Mouse (Mus musculus): ENCODE measurements around the gene Cryga. TPM values are rescaled to one million over a fixed set of nuclear protein-coding genes. Genes with fewer than 3 reads are reported as not detected.

The Cryga gene
- polyA plus RNA-seq (2014; fragmentation: Nextera tagmentation; extraction: Ambion mirVana) = not detected in 2 replicates

GRCm38 (mm10) chr1:65103273-65103672 lies at the start of gene Cryga:
Gene Cryga (minus strand): TSS chr1:65103373.
- Histone ChIP-seq H3K4me2 (ENCODE audit: low read depth, low read length) (no peak within 1 kb of the TSS), H3K9ac (replicated peaks; ENCODE audit: low read depth, low read length) (no peak within 1 kb of the TSS), H3K9me3 (ENCODE audit: control insufficient read depth, low read length) (no peaks in the 10 kb centered on the region), H3K4me3 (ENCODE audit: low read depth, low read length) (no peak within 1 kb of the TSS), H3K27me3 (ENCODE audit: control insufficient read depth, insufficient read depth, low read length) (no peaks in the 10 kb centered on the region), H3K27ac (ENCODE audit: low read depth, low read length) (no peak within 1 kb of the TSS), H3K36me3 (ENCODE audit: control insufficient read depth, insufficient read depth, low read length) (no peaks in the 10 kb centered on the region), H3K4me1 (ENCODE audit: control insufficient read depth, insufficient read depth, low read length) (no peaks in the 10 kb centered on the region)
- ATAC-seq (ENCODE audit: low read depth) = no peak
- WGBS = 86% methylated on average over 11 of the region's 11 CpGs

DNA sequence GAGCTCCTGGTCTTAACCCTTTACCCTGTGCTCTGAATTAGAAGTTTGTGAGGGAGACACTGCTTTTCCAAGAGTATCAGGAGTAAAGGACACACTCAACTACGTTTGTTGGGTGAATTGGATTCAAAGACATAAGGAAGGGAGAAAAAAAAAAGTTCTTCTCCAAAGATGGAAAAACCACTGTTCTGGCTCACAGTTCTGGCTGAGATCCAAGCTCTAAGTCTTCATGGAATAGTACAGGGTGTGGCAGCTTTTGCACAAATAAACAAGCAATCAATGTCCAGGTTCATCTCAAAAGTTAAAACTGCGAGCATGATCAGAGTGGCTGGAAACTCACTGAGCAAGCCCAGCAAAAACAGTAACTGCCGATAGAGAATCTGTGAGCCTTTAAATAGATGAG lies 44.8 kb upstream of the Cryga start:
- WGBS = 80% methylated on average over 3 of the region's 3 CpGs
- no peak overlapping the region for H3K9ac ChIP-seq (replicated peaks; ENCODE audit: low read depth, low read length)
- no peaks in the 10 kb centered on the region for H3K4me1 ChIP-seq (ENCODE audit: control insufficient read depth, insufficient read depth, low read length)

DNA sequence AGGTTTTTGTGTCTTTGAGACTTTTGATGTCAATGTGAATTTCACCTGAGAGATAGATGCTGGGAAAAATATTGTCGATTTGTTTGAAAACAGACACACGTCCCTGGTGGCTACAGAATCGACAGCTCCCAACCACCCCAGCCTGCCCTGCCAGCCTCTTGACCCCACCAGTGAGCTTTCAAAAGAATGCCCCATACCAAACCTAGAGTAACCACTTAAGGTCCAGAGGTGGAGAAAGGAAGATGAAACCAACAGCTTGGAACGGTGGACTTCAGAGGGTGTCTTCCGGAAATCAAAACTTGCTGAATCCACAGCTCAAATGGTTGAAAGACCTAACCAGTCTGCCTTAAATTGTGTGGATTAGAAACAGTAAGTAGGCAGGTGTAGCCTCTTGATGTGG lies 44.2 kb upstream of the Cryga start:
- no peaks in the 10 kb centered on the region for H3K4me1 ChIP-seq (ENCODE audit: control insufficient read depth, insufficient read depth, low read length)
- no peaks in the 10 kb centered on the region for H3K9me3 ChIP-seq (ENCODE audit: control insufficient read depth, low read length)
- H3K4me2 ChIP-seq (ENCODE audit: low read depth, low read length) = no peak overlapping the region
- H3K4me3 ChIP-seq (ENCODE audit: low read depth, low read length) = no peak overlapping the region
- no peaks in the 10 kb centered on the region for H3K27me3 ChIP-seq (ENCODE audit: control insufficient read depth, insufficient read depth, low read length)
- no peak for ATAC-seq (ENCODE audit: low read depth)
- WGBS = 95% methylated on average over 5 of the region's 5 CpGs
- no peak overlapping the region for H3K9ac ChIP-seq (replicated peaks; ENCODE audit: low read depth, low read length)
- no peak overlapping the region for H3K27ac ChIP-seq (ENCODE audit: low read depth, low read length)
- H3K36me3 ChIP-seq (ENCODE audit: control insufficient read depth, insufficient read depth, low read length) = no peaks in the 10 kb centered on the region

More for the DNA sequence above, 44.8 kb upstream of the Cryga start:
- no peak overlapping the region for H3K27ac ChIP-seq (ENCODE audit: low read depth, low read length)
- no peaks in the 10 kb centered on the region for H3K36me3 ChIP-seq (ENCODE audit: control insufficient read depth, insufficient read depth, low read length)
- no peak for ATAC-seq (ENCODE audit: low read depth)
- no peak overlapping the region for H3K4me3 ChIP-seq (ENCODE audit: low read depth, low read length)
- no peak overlapping the region for H3K4me2 ChIP-seq (ENCODE audit: low read depth, low read length)
- no peaks in the 10 kb centered on the region for H3K9me3 ChIP-seq (ENCODE audit: control insufficient read depth, low read length)
- H3K27me3 ChIP-seq (ENCODE audit: control insufficient read depth, insufficient read depth, low read length) = no peaks in the 10 kb centered on the region

- no peak overlapping the region for H3K27ac ChIP-seq (ENCODE audit: low read depth, low read length)
- no peak overlapping the region for H3K4me2 ChIP-seq (ENCODE audit: low read depth, low read length)
Observed at GRCm38 (mm10) chr1:65146601-65147000, 43.4 kb upstream of the Cryga start.

GRCm38 (mm10) chr1:65144783-65145182 lies 41.6 kb upstream of the Cryga start:
- no peak for ATAC-seq (ENCODE audit: low read depth)
- no peaks in the 10 kb centered on the region for H3K27me3 ChIP-seq (ENCODE audit: control insufficient read depth, insufficient read depth, low read length)
- 97% methylated on average over 2 of the region's 2 CpGs for WGBS
- H3K36me3 ChIP-seq (ENCODE audit: control insufficient read depth, insufficient read depth, low read length) = no peaks in the 10 kb centered on the region
- H3K9ac ChIP-seq (replicated peaks; ENCODE audit: low read depth, low read length) = no peak overlapping the region
- no peak overlapping the region for H3K4me2 ChIP-seq (ENCODE audit: low read depth, low read length)
- H3K27ac ChIP-seq (ENCODE audit: low read depth, low read length) = no peak overlapping the region
- H3K9me3 ChIP-seq (ENCODE audit: control insufficient read depth, low read length) = no peaks in the 10 kb centered on the region
- no peak overlapping the region for H3K4me3 ChIP-seq (ENCODE audit: low read depth, low read length)
- H3K4me1 ChIP-seq (ENCODE audit: control insufficient read depth, insufficient read depth, low read length) = no peaks in the 10 kb centered on the region

More at GRCm38 (mm10) chr1:65146601-65147000, 43.4 kb upstream of the Cryga start:
- Histone ChIP-seq H3K9ac (replicated peaks; ENCODE audit: low read depth, low read length) (no peak overlapping the region), H3K36me3 (ENCODE audit: control insufficient read depth, insufficient read depth, low read length) (no peaks in the 10 kb centered on the region), H3K9me3 (ENCODE audit: control insufficient read depth, low read length) (no peaks in the 10 kb centered on the region), H3K4me1 (ENCODE audit: control insufficient read depth, insufficient read depth, low read length) (no peaks in the 10 kb centered on the region), H3K27me3 (ENCODE audit: control insufficient read depth, insufficient read depth, low read length) (no peaks in the 10 kb centered on the region), H3K4me3 (ENCODE audit: low read depth, low read length) (no peak overlapping the region)
- ATAC-seq (ENCODE audit: low read depth) = no peak
- WGBS = 66% methylated on average over 2 of the region's 2 CpGs

- H3K36me3 ChIP-seq (ENCODE audit: control insufficient read depth, insufficient read depth, low read length) = no peaks in the 10 kb centered on the region
- no peak overlapping the region for H3K27ac ChIP-seq (ENCODE audit: low read depth, low read length)
- no peaks in the 10 kb centered on the region for H3K4me1 ChIP-seq (ENCODE audit: control insufficient read depth, insufficient read depth, low read length)
- H3K9me3 ChIP-seq (ENCODE audit: control insufficient read depth, low read length) = no peaks in the 10 kb centered on the region
- ATAC-seq (ENCODE audit: low read depth) = no peak
- no peak overlapping the region for H3K9ac ChIP-seq (replicated peaks; ENCODE audit: low read depth, low read length)
- no peak overlapping the region for H3K4me2 ChIP-seq (ENCODE audit: low read depth, low read length)
- 77% methylated on average over 6 of the region's 6 CpGs for WGBS
- no peak overlapping the region for H3K4me3 ChIP-seq (ENCODE audit: low read depth, low read length)
- no peaks in the 10 kb centered on the region for H3K27me3 ChIP-seq (ENCODE audit: control insufficient read depth, insufficient read depth, low read length)
Observed at GRCm38 (mm10) chr1:65137560-65137959, 34.4 kb upstream of the Cryga start.

GRCm38 (mm10) chr1:65132833-65133232 lies 29.7 kb upstream of the Cryga start:
- Histone ChIP-seq H3K4me3 (ENCODE audit: low read depth, low read length) (no peak overlapping the region), H3K9ac (replicated peaks; ENCODE audit: low read depth, low read length) (no peak overlapping the region), H3K4me2 (ENCODE audit: low read depth, low read length) (no peak overlapping the region), H3K4me1 (ENCODE audit: control insufficient read depth, insufficient read depth, low read length) (no peaks in the 10 kb centered on the region), H3K36me3 (ENCODE audit: control insufficient read depth, insufficient read depth, low read length) (no peaks in the 10 kb centered on the region), H3K9me3 (ENCODE audit: control insufficient read depth, low read length) (no peaks in the 10 kb centered on the region), H3K27ac (ENCODE audit: low read depth, low read length) (no peak overlapping the region), H3K27me3 (ENCODE audit: control insufficient read depth, insufficient read depth, low read length) (no peaks in the 10 kb centered on the region)
- 91% methylated on average over 1 of the region's 1 CpGs for WGBS
- no peak for ATAC-seq (ENCODE audit: low read depth)

GRCm38 (mm10) chr1:65131671-65132070 lies 28.5 kb upstream of the Cryga start:
- no peak overlapping the region for H3K27ac ChIP-seq (ENCODE audit: low read depth, low read length)
- no peaks in the 10 kb centered on the region for H3K36me3 ChIP-seq (ENCODE audit: control insufficient read depth, insufficient read depth, low read length)
- no peaks in the 10 kb centered on the region for H3K4me1 ChIP-seq (ENCODE audit: control insufficient read depth, insufficient read depth, low read length)
- no peak overlapping the region for H3K4me3 ChIP-seq (ENCODE audit: low read depth, low read length)
- no peak overlapping the region for H3K9ac ChIP-seq (replicated peaks; ENCODE audit: low read depth, low read length)
- no peak for ATAC-seq (ENCODE audit: low read depth)
- H3K27me3 ChIP-seq (ENCODE audit: control insufficient read depth, insufficient read depth, low read length) = no peaks in the 10 kb centered on the region
- H3K4me2 ChIP-seq (ENCODE audit: low read depth, low read length) = no peak overlapping the region
- no peaks in the 10 kb centered on the region for H3K9me3 ChIP-seq (ENCODE audit: control insufficient read depth, low read length)
- WGBS = 89% methylated on average over 1 of the region's 1 CpGs

DNA sequence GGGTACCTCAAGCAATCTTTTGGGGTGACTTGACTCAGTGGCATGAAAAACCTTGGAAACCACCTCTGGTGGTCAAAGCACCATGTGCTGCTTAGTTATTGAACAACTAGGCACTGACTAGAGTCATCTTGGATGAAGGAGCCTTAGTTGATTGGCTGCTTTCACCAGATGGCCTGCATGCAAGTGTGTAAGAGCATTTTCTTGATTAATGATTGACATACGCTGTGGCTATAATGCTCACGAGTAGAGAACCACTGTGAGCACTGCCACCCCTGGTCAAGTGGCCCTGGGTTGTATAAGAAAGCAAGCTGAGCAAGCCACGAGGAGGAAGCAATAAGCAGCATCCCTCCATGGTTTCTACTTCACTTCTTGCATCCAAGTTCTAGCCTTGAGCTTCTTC lies 27.1 kb upstream of the Cryga start:
- no peaks in the 10 kb centered on the region for H3K4me1 ChIP-seq (ENCODE audit: control insufficient read depth, insufficient read depth, low read length)
- no peak overlapping the region for H3K9ac ChIP-seq (replicated peaks; ENCODE audit: low read depth, low read length)
- H3K27me3 ChIP-seq (ENCODE audit: control insufficient read depth, insufficient read depth, low read length) = no peaks in the 10 kb centered on the region
- no peak overlapping the region for H3K4me3 ChIP-seq (ENCODE audit: low read depth, low read length)
- ATAC-seq (ENCODE audit: low read depth) = no peak
- no peak overlapping the region for H3K27ac ChIP-seq (ENCODE audit: low read depth, low read length)
- H3K4me2 ChIP-seq (ENCODE audit: low read depth, low read length) = no peak overlapping the region
- no peaks in the 10 kb centered on the region for H3K36me3 ChIP-seq (ENCODE audit: control insufficient read depth, insufficient read depth, low read length)
- 84% methylated on average over 3 of the region's 3 CpGs for WGBS
- H3K9me3 ChIP-seq (ENCODE audit: control insufficient read depth, low read length) = no peaks in the 10 kb centered on the region

All from neural tube, embryonic 14.5 days (tissue).